9 mouse cellular contexts compared by ENCODE assay signal in genomic region chr16:58281474-58281873, GRCm38 (mm10).
A peak's percentile ranks its signal among the peaks of the same experiment; 100 is the strongest.
DNase-seq lines count a peak whose midpoint lies in the region; ATAC-seq and TF ChIP-seq lines count a peak whose summit lies in the region.
"Had no signal": no experiment of that assay in that cellular context is flagged by ENCODE, and none has a peak within 500 bp of the region (broad histone marks: within the 10 kb centered on the region; RNA-seq: fewer than 3 reads in every experiment).

No protein-coding gene starts in this region.

- DNase-seq in heart, adult 8-10 months (ENCODE audit: low spot score) = peak; percentile 20
- no peak for DNase-seq in liver, embryonic 14.5 days (ENCODE audit: low read depth in 3 of 3, low spot score in 3 of 3)
- no peak for DNase-seq in liver, embryonic 11.5 days (ENCODE audit: low spot score)
- peak; percentile 4 for DNase-seq in ZHBTc4 (ENCODE audit: low read depth, low spot score)
- peak; percentile 22 for DNase-seq in mesoderm, embryonic 11.5 days (ENCODE audit: low read depth, low spot score)
- no peak for DNase-seq in thymus, postnatal 25 days
- DNase-seq in ovary, adult 18-20 months (ENCODE audit: low spot score) = no peak

- no peaks in the 10 kb centered on the region for H3K9me3 ChIP-seq in heart, embryonic 12.5 days (replicated peaks)
- H3K9me3 ChIP-seq in liver, embryonic 14.5 days (ENCODE audit: control insufficient read depth, low read length) = no peaks in the 10 kb centered on the region
- H3K9me3 ChIP-seq in liver, embryonic 11.5 days (ENCODE audit: control insufficient read depth, low read length) = no peaks in the 10 kb centered on the region
- H3K9me3 ChIP-seq: midbrain, embryonic 13.5 days had no signal

- TF ChIP-seq CTCF in liver, embryonic 14.5 days (IDR thresholded peaks at IDR 0.05; ENCODE audit: low read depth) = peak; percentile 10; the same call in 1 of the 2 replicates

- H3K4me2 ChIP-seq in heart, embryonic 12.5 days = no peak overlapping the region
- no peak overlapping the region for H3K4me2 ChIP-seq in liver, embryonic 14.5 days (ENCODE audit: low read depth)
- H3K4me2 ChIP-seq in liver, embryonic 11.5 days = no peak overlapping the region
- H3K4me2 ChIP-seq: midbrain, embryonic 13.5 days had no signal

- H3K27ac ChIP-seq in heart, embryonic 12.5 days (ENCODE audit: poor library complexity, severe bottlenecking) = no peak overlapping the region
- H3K27ac ChIP-seq in liver, embryonic 14.5 days = no peak overlapping the region
- H3K27ac ChIP-seq in liver, embryonic 11.5 days (ENCODE audit: low read depth, low read length) = no peak overlapping the region
- H3K27ac ChIP-seq: midbrain, embryonic 13.5 days had no signal

- no peaks in the 10 kb centered on the region for H3K4me1 ChIP-seq in heart, embryonic 12.5 days (replicated peaks)
- H3K4me1 ChIP-seq in liver, embryonic 14.5 days (replicated peaks; ENCODE audit: control insufficient read depth in 2 of 2, insufficient read depth in 2 of 2, low read length in 1 of 2) = no peaks in the 10 kb centered on the region
- H3K4me1 ChIP-seq in liver, embryonic 11.5 days (replicated peaks; ENCODE audit: control insufficient read depth, insufficient read depth, low read length) = no peaks in the 10 kb centered on the region
- H3K4me1 ChIP-seq: midbrain, embryonic 13.5 days had no signal

- no peak for ATAC-seq in heart, embryonic 12.5 days (ENCODE audit: insufficient number of reproducible peaks, low FRiP score)
- no peak for ATAC-seq in liver, embryonic 14.5 days (ENCODE audit: insufficient read depth)
- ATAC-seq in liver, embryonic 11.5 days (replicated peaks; ENCODE audit: low FRiP score) = no peak
- ATAC-seq: midbrain, embryonic 13.5 days had no signal

- H3K36me3 ChIP-seq in heart, embryonic 12.5 days = no peaks in the 10 kb centered on the region
- H3K36me3 ChIP-seq in liver, embryonic 14.5 days (replicated peaks; ENCODE audit: control insufficient read depth, insufficient read depth, low read depth) = no peaks in the 10 kb centered on the region
- no peaks in the 10 kb centered on the region for H3K36me3 ChIP-seq in liver, embryonic 11.5 days (ENCODE audit: control insufficient read depth, insufficient read depth, low read length)
- H3K36me3 ChIP-seq: midbrain, embryonic 13.5 days had no signal

- 46% methylated on average over 3 of the region's 3 CpGs for WGBS in heart, embryonic 12.5 days
- 44% methylated on average over 3 of the region's 3 CpGs for WGBS in liver, embryonic 14.5 days (ENCODE audit: insufficient replicate concordance)
- 61% methylated on average over 3 of the region's 3 CpGs for WGBS in liver, embryonic 11.5 days

- TF ChIP-seq EP300 in liver, embryonic 14.5 days (IDR thresholded peaks at IDR 0.05; ENCODE audit: low read depth) = no peak

- no peak overlapping the region for H3K9ac ChIP-seq in heart, embryonic 12.5 days
- no peak overlapping the region for H3K9ac ChIP-seq in liver, embryonic 14.5 days (replicated peaks)
- H3K9ac ChIP-seq in liver, embryonic 11.5 days (ENCODE audit: low read depth, low read length) = no peak overlapping the region
- H3K9ac ChIP-seq: midbrain, embryonic 13.5 days had no signal

- H3K27me3 ChIP-seq in heart, embryonic 12.5 days (replicated peaks) = no peaks in the 10 kb centered on the region
- no peaks in the 10 kb centered on the region for H3K27me3 ChIP-seq in liver, embryonic 14.5 days (ENCODE audit: control insufficient read depth, insufficient read depth, low read length)
- no peaks in the 10 kb centered on the region for H3K27me3 ChIP-seq in liver, embryonic 11.5 days (replicated peaks; ENCODE audit: control insufficient read depth, insufficient read depth, low read length)
- H3K27me3 ChIP-seq: midbrain, embryonic 13.5 days had no signal

- no peak overlapping the region for H3K4me3 ChIP-seq in heart, embryonic 12.5 days
- H3K4me3 ChIP-seq in liver, embryonic 14.5 days (ENCODE audit: insufficient read depth in 1 of 2, low read depth in 2 of 2, low read length in 2 of 2) = no peak overlapping the region
- H3K4me3 ChIP-seq in liver, embryonic 11.5 days (ENCODE audit: low read depth, low read length) = no peak overlapping the region
- H3K4me3 ChIP-seq: midbrain, embryonic 13.5 days had no signal

Comparison
In these comparisons a context has a peak if more than half of its experiments do, and no peak if none do; other contexts are left out.
1. DNase-seq: peak in heart, adult 8-10 months (single experiment), ZHBTc4 (single experiment) and mesoderm, embryonic 11.5 days (single experiment); none in liver, embryonic 14.5 days (0 of 3), liver, embryonic 11.5 days (single experiment), thymus, postnatal 25 days (single experiment) and ovary, adult 18-20 months (single experiment).